Mouse (Mus musculus) layer of hippocampus, postnatal 14 days (tissue): ENCODE results near the gene Gm5615. TPM values are rescaled to one million over a fixed set of nuclear protein-coding genes. Genes with fewer than 3 reads are reported as not detected.

Experiments
- DNase-seq, 2 experiments: peaks; one replicate each; pipeline ENCODE4 v3.0.0; 2021 to 2022; ENCODE audit warnings: low spot score in 2 of 2, mixed read lengths in 1 of 2
- long read RNA-seq, 2 experiments: library from polyadenylated mRNA; stranded (forward); transcript quantifications; one replicate each; pipeline ENCODE4 v2.0.0; 2021
- total RNA-seq, 2 experiments: library from RNA; stranded (reverse); gene quantifications; 2 replicates each; pipeline ENCODE4 v1.2.3; 2021

Gm5615 gene
- not detected for total RNA-seq
- long read RNA-seq, experiment 1 = 0 reads
- long read RNA-seq, experiment 2 = 0 reads

GRCm38 (mm10) chr9:36541863-36542262, at the start of gene Gm5615:
Gm5615 (minus strand) TSS chr9:36541963.
- no peak for DNase-seq

- no peak for DNase-seq
Observed at GRCm38 (mm10) chr9:36582535-36582934, 40.8 kb upstream of the Gm5615 start, which contains the start of gene Gm17689. Gm17689 (minus strand) TSS chr9:36582635.

- no peak for DNase-seq
Observed at GRCm38 (mm10) chr9:36504211-36504610, 37.6 kb downstream of the Gm5615 start.

GRCm38 (mm10) chr9:36495824-36496223, 45.9 kb downstream of the Gm5615 start:
- no peak for DNase-seq

GRCm38 (mm10) chr9:36494501-36495220, 47.1 kb downstream of the Gm5615 start:
- DNase-seq = no peak

Other genes with a start within 250 kb of the Gm5615 start
- not detected for gene Gm7257, start 110.1 kb downstream of the Gm5615 start, total RNA-seq
- not detected for gene Gm9513, start 66.3 kb downstream of the Gm5615 start, total RNA-seq
- not detected for gene Gm17689, start 40.7 kb upstream of the Gm5615 start, total RNA-seq
- gene A630095E13Rik, start 101.4 kb upstream of the Gm5615 start, total RNA-seq = not detected
- not detected for gene Acrv1, start 151.3 kb upstream of the Gm5615 start, total RNA-seq
- gene Chek1, start 185.1 kb upstream of the Gm5615 start, total RNA-seq = 1 to 10 TPM; 3.2 to 3.3 TPM
- gene Stt3a, start 225.7 kb upstream of the Gm5615 start, total RNA-seq = 10 to 100 TPM; 67.3 to 77.3 TPM